Mouse (Mus musculus) pancreas, adult 10 weeks (tissue): Measurements from ENCODE around the gene Alad. TPM values are rescaled to one million over a fixed set of nuclear protein-coding genes. Genes with fewer than 3 reads are reported as not detected.

Experiments used
- polyA plus RNA-seq: library from polyadenylated mRNA; stranded (reverse); fragments of 350-450 nt; fragmentation: Illumina TruSeq; extraction: RNeasy Lipid Tissue Mini Kit (QIAGEN cat#74804); gene quantifications from one replicate; pipeline ENCODE4 v1.2.3, GENCODE M21; 2015; ENCODE audit warnings: low read depth, low replicate concordance; ENCODE audit not compliant: insufficient read depth

Alad gene
- polyA plus RNA-seq, result 14.1 TPM

GRCm38 (mm10) chr4:62519849-62520233, at the start of gene Alad:
Gene Alad (minus strand): TSS chr4:62519918.

GRCm38 (mm10) chr4:62559797-62560329, 40.1 kb upstream of the Alad start, which contains the start of gene Rgs3:
Gene Rgs3 (plus strand): TSS chr4:62559847.

GRCm38 (mm10) chr4:62524651-62525488, 5.2 kb upstream of the Alad start, which contains the start of the genes Pole3 and 4933430I17Rik:
Gene Pole3 (minus strand): TSS chr4:62525068.
Gene 4933430I17Rik (plus strand): TSS chr4:62525369.

GRCm38 (mm10) chr4:62503374-62503970, 16.2 kb downstream of the Alad start, which contains the start of gene Hdhd3:
Gene Hdhd3 (minus strand): TSS chr4:62503467.

GRCm38 (mm10) chr4:62479937-62480708, 39.6 kb downstream of the Alad start, which contains the start of gene Bspry:
Gene Bspry (plus strand): TSS chr4:62480053.

GRCm38 (mm10) chr4:62470598-62471051, 49.1 kb downstream of the Alad start, which contains the start of gene Wdr31:
Gene Wdr31 (minus strand): TSS chr4:62470896.

Other genes starting within 250 kb of the Alad start
- 8.2 TPM for gene Fkbp15, start 159.4 kb downstream of the Alad start, polyA plus RNA-seq
- gene Slc31a1, start 159.2 kb downstream of the Alad start, polyA plus RNA-seq, result 5.9 TPM
- gene Cdc26, start 111.3 kb downstream of the Alad start, polyA plus RNA-seq, result 19.3 TPM
- 2.0 TPM for gene Prpf4, start 111.1 kb downstream of the Alad start, polyA plus RNA-seq
- not detected for gene Rnf183, start 84.7 kb downstream of the Alad start, polyA plus RNA-seq
- gene Wdr31, start 49.0 kb downstream of the Alad start, polyA plus RNA-seq, result 0.39 TPM
- 4.3 TPM for gene Bspry, start 39.9 kb downstream of the Alad start, polyA plus RNA-seq
- 1.9 TPM for gene Hdhd3, start 16.5 kb downstream of the Alad start, polyA plus RNA-seq
- 5.5 TPM for gene Pole3, start 5.2 kb upstream of the Alad start, polyA plus RNA-seq
- gene 4933430I17Rik, start 5.5 kb upstream of the Alad start, polyA plus RNA-seq, result not detected
- 13.8 TPM for gene Rgs3, start 39.9 kb upstream of the Alad start, polyA plus RNA-seq